Mouse (Mus musculus): ENCODE measurements around the gene Ciart.

GRCm38 (mm10) chr3:95856115-95856514 lies 25.9 kb downstream of the Ciart start:
- no peak for TF ChIP-seq CTCF (IDR thresholded peaks at IDR 0.05; ENCODE audit: control insufficient read depth, insufficient read depth, insufficient read length)
- no peak for TF ChIP-seq USF1 (IDR thresholded peaks at IDR 0.05; ENCODE audit: low read depth)
- TF ChIP-seq MYOG (IDR thresholded peaks at IDR 0.05; ENCODE audit: control insufficient read depth, extremely low read depth, insufficient read length): no peak
- TF ChIP-seq MYOD1 (IDR thresholded peaks at IDR 0.05; ENCODE audit: control insufficient read depth, insufficient read length, low read depth): no peak
- no peak for TF ChIP-seq MAX (IDR thresholded peaks at IDR 0.05)
- TF ChIP-seq CEBPB (IDR thresholded peaks at IDR 0.05; ENCODE audit: low read depth): no peak
- TF ChIP-seq FOSL1 (IDR thresholded peaks at IDR 0.05; ENCODE audit: insufficient read depth, low read length, poor library complexity, severe bottlenecking): no peak
